In the genomic region with DNA sequence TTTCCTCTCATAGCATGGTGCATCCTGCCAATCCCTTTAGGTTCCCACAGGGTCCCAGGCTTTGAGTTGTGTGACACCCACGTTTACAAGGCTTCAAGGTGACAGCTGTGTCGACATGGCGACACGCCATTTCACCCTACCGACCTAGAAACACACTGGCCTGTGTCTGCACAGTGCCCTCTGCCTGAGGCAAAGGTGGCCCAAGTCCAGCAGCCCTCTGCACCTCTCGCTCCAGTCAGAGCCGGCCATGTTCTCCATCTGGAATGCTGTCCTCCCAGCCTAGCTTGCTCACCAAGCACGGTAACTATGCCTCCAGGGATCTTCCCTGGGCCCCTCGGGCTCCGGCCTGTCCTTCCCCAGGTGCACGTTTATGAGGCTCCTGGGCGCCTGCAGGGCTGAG, we compare ENCODE assay signal across 8 mouse cellular contexts. TPM values are rescaled to one million over a fixed set of nuclear protein-coding genes. Genes with fewer than 3 reads are reported as not detected.
DNase-seq lines count a peak whose midpoint lies in the region; ATAC-seq lines count a peak whose summit lies in the region.

No protein-coding gene starts in this region.

- H3K4me2 ChIP-seq in heart, embryonic 16.5 days (ENCODE audit: low read depth, low read length), result peak overlapping the region; percentile 81
- peak overlapping the region; percentile 60 for H3K4me2 ChIP-seq in intestine, embryonic 16.5 days (ENCODE audit: low read depth, low read length)

- H3K36me3 ChIP-seq in heart, embryonic 16.5 days (ENCODE audit: control insufficient read depth, insufficient read depth), result no peaks in the 10 kb centered on the region
- no peaks in the 10 kb centered on the region for H3K36me3 ChIP-seq in intestine, embryonic 16.5 days (ENCODE audit: control insufficient read depth, insufficient read depth, low read length)
- no peaks in the 10 kb centered on the region for H3K36me3 ChIP-seq in macrophage (ENCODE audit: inconsistent target)

- intact Hi-C loops in heart, postnatal 14 days (cut with DNase I), result loop anchor here (1.0 to 2.0 kb wide), 2 partner anchors 46 to 56 kb away; a partner anchor contains a TSS

- WGBS in heart, embryonic 16.5 days, result 76% methylated on average over 12 of the region's 12 CpGs
- WGBS in intestine, embryonic 16.5 days, result 73% methylated on average over 12 of the region's 12 CpGs
- WGBS in macrophage (ENCODE audit: missing documents), result 82% methylated on average over 12 of the region's 12 CpGs

- H3K9ac ChIP-seq in heart, embryonic 16.5 days (ENCODE audit: low read length), result peak overlapping the region; percentile 83
- H3K9ac ChIP-seq in intestine, embryonic 16.5 days (ENCODE audit: low read depth, low read length), result peak overlapping the region; percentile 72; the same call in 1 of the 2 replicates

- no peak for ATAC-seq in heart, embryonic 16.5 days (replicated peaks; ENCODE audit: extremely low read depth, insufficient read depth, low FRiP score)
- peak; percentile 3; the same call in 1 of the 2 replicates for ATAC-seq in intestine, embryonic 16.5 days

- no peak for DNase-seq in heart, postnatal 14 days
- peak; percentile 60 for DNase-seq in cerebellum, adult 11-12 months
- DNase-seq in embryo, embryonic 10 days (ENCODE audit: low spot score), result no peak
- no peak for DNase-seq in layer of hippocampus, postnatal 36 days
- no peak for DNase-seq in lung, adult 18-20 months

- peaks cover 2% of the 10 kb centered on the region for H3K9me3 ChIP-seq in heart, embryonic 16.5 days (replicated peaks; ENCODE audit: control insufficient read depth, low read length)
- no peaks in the 10 kb centered on the region for H3K9me3 ChIP-seq in intestine, embryonic 16.5 days (ENCODE audit: control insufficient read depth, low read length)

- H3K4me1 ChIP-seq in heart, embryonic 16.5 days (ENCODE audit: control insufficient read depth, insufficient read depth, low read length), result 0 out of 2 replicates have a peak, but pooled peaks cover 2% of the 10 kb centered on the region
- H3K4me1 ChIP-seq in intestine, embryonic 16.5 days (ENCODE audit: control insufficient read depth, insufficient read depth, low read length), result peaks cover 12% of the 10 kb centered on the region

- H3K27ac ChIP-seq in heart, embryonic 16.5 days (ENCODE audit: low read length), result no peak overlapping the region
- peak overlapping the region; percentile 71 for H3K27ac ChIP-seq in intestine, embryonic 16.5 days (ENCODE audit: low read length)
- peak overlapping the region; percentile 65 for H3K27ac ChIP-seq in macrophage

- H3K27me3 ChIP-seq in heart, embryonic 16.5 days (ENCODE audit: control insufficient read depth, insufficient read depth, low read length), result no peaks in the 10 kb centered on the region
- H3K27me3 ChIP-seq in intestine, embryonic 16.5 days (replicated peaks; ENCODE audit: control insufficient read depth, insufficient read depth, low read length), result no peaks in the 10 kb centered on the region

- peak overlapping the region; percentile 67 for H3K4me3 ChIP-seq in heart, embryonic 16.5 days (ENCODE audit: low read length)
- no peak overlapping the region; the same call in 1 of the 2 replicates for H3K4me3 ChIP-seq in intestine, embryonic 16.5 days (ENCODE audit: low read length)
- no peak overlapping the region for H3K4me3 ChIP-seq in macrophage (ENCODE audit: inconsistent target)

- H3K79me2 ChIP-seq in macrophage (ENCODE audit: inconsistent target), result no peaks in the 10 kb centered on the region

RNA-seq across cellular contexts. Expression of a gene that starts 13.9 kb away (rescaled TPM):
- polyA plus RNA-seq in heart, embryonic 16.5 days (2015; fragmentation: Nextera tagmentation; extraction: Ambion mirVana), result 19.3 and 22.0 TPM in 2 replicates
- total RNA-seq in heart, postnatal 14 days (2021), result 10 to 100 TPM; 81.0 to 82.1 TPM
- 32.2 and 33.6 TPM in 2 replicates for polyA plus RNA-seq in intestine, embryonic 16.5 days (2015; fragmentation: Nextera tagmentation; extraction: Ambion mirVana)
- 1 to 10 TPM in 17 of 26 experiments, under 1 TPM in 9; 0.30 to 5.8 (median 1.7) TPM for total RNA-seq in macrophage (2018; cell fraction: chromatin; rRNA removed)
- 1 to 10 TPM in 22 of 26 experiments, under 1 TPM in 4; 0.83 to 3.3 (median 1.9) TPM for total RNA-seq in macrophage (2018; cell fraction: cytosol; rRNA removed)
- total RNA-seq in macrophage (2018; cell fraction: nucleus; rRNA removed), result 1 to 10 TPM in 23 of 26 experiments, under 1 TPM in 3; 0.87 to 9.1 (median 1.8) TPM
- 0.77 to 4.1 TPM (median 2.4 TPM) in 3 replicates for polyA plus RNA-seq in macrophage (2018)
- 10 to 100 TPM; 12.8 to 14.4 TPM for total RNA-seq in layer of hippocampus, postnatal 36 days (2021)

RNA-seq across cellular contexts. Expression of a gene that starts 46.4 kb away (rescaled TPM):
- polyA plus RNA-seq in heart, embryonic 16.5 days (2015; fragmentation: Nextera tagmentation; extraction: Ambion mirVana), result 6.4 and 6.5 TPM in 2 replicates
- 10 to 100 TPM; 22.0 to 22.3 TPM for total RNA-seq in heart, postnatal 14 days (2021)
- polyA plus RNA-seq in intestine, embryonic 16.5 days (2015; fragmentation: Nextera tagmentation; extraction: Ambion mirVana), result 6.9 and 7.9 TPM in 2 replicates
- total RNA-seq in macrophage (2018; cell fraction: chromatin; rRNA removed), result 10 to 100 TPM; 10.2 to 46.2 (median 38.7) TPM
- total RNA-seq in macrophage (2018; cell fraction: cytosol; rRNA removed), result 10 to 100 TPM; 20.2 to 42.9 (median 30.3) TPM
- 10 to 100 TPM; 18.4 to 63.4 (median 41.9) TPM for total RNA-seq in macrophage (2018; cell fraction: nucleus; rRNA removed)
- 22.6 to 25.5 TPM (median 23.9 TPM) in 3 replicates for polyA plus RNA-seq in macrophage (2018)
- 10 to 100 TPM; 18.2 to 18.3 TPM for total RNA-seq in layer of hippocampus, postnatal 36 days (2021)
